Mouse (Mus musculus): ENCODE measurements around the gene Pin1rt1.

The Pin1rt1 gene

DNA sequence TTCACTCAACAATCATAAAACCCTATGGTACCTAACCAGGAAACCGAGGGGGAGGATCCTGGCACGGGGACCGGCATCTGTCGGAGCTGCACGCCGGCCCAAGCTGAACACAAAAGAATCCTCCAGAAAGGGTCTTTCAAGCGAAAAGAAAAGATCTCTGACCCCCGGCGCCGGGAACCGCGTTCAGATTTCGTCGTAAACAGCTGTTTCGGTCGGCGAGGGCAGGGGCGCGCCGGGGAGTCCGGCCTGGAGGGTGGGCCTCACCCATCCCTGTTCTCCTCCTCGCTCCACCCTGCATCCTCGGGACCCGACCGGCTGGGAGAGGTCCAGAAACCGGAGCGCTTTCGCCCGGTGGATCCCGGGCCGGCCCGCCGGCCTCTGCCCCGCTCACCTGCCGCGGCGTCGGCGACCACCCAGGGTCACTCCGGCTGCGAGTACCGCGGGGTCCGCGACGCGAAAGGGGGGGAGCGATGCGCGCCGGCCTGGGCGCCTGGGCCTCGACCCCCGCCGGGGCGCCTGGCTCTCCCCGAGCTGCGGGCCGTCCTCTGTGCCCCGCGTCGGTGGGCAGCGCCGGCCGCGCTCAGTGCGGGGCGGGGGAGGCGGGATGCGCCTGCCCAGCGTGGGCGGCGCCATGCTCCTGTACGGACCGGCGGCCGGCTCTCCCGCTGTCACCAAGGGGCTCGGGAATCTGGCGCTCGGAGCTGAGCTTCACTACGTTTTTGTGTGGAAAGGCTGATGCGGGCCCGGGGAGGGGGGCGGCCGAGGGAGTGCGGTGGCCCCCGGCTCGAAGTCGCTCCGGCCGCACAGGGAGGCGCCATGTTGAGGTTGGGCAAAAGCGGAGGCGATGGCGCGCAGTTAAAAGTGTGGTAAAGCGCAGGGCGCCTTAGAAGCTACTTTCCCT lies 4.3 kb downstream of the Pin1rt1 start, which contains the start of gene Tcp11l1:
Tcp11l1 (minus strand) TSS at position 585 of the 901 bp plus-strand sequence.
- peak; percentile 72 for DNase-seq (ENCODE audit: low spot score)

DNA sequence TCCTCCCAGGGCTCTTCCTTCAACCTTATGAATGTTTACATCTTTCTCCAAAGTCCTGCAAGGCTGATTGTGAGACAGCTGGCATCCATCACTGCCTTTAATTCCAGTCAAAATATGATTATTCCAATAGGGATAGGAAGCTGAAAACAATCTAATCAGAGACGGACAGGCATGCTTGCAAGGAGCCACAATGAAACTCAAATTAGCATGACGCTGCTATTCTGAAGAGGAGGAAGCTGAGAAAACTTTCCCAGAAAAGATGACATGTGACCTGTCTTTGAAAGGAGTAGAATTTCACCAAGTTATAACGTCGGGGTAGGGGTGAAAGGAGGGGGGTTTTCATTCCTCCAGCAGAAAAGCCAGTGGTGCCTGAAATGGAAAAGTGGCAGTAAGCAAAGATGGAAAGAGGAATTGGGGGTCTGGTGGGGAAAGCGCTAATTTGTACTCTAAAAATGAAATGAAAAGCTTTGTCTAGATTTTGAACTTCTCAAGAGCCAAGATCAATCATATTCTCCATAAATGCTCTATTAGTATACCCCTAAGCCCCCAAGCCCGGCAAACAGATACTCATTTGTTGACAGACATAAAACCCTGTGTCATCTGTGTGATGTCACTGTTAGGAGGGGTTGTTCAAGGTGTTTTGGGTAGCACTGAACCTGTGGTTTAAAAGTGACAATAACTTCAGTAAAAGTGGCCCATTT lies 5.4 kb downstream of the Pin1rt1 start:
- peak; percentile 5 for DNase-seq (ENCODE audit: low spot score)

DNA sequence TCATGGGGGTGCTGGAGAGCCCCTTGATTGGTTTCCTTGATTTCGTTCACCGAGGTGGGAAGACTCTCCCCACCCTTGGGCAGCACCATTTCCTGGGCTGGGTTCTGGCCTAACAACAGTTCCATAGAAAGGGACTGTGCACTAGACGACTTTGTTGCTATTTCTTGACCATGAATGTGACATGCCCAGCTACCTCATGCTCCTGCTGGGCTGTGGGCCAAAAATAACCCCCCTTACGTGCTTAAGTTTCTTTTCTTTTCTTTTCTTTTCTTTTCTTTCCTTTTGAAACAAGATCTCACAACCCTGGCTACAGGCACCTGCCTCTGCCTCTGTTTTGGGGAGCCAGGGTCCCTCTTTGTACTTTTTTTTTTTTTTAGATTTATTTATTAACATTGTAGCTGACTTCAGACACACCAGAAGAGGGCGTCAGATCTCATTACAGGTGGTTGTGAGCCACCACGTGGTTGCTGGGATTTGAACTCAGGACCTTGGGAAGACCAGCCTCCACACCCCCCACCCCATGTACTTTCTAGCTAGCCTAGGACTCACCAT lies 6.3 kb downstream of the Pin1rt1 start:
- DNase-seq (ENCODE audit: low spot score) = no peak

DNA sequence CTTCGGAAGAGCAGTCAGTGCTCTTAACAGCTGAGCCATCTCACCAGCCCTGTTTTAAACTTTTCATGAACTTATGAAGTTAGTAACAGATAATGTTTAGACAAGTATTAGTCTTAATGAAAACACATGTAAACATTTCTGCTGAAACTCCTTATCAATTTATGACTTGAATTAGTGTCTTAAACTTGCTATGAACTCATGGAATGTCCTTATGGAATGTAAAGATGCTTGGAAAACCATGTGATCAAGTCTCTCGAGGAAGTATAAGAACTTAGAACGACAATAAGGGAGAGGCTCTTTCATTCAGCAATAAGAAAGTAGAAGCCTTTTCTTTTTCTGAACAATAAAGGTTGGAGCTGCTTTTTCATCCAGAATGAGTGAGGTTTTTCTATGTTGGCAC lies 11.8 kb downstream of the Pin1rt1 start:
- DNase-seq (ENCODE audit: low spot score) = no peak

DNA sequence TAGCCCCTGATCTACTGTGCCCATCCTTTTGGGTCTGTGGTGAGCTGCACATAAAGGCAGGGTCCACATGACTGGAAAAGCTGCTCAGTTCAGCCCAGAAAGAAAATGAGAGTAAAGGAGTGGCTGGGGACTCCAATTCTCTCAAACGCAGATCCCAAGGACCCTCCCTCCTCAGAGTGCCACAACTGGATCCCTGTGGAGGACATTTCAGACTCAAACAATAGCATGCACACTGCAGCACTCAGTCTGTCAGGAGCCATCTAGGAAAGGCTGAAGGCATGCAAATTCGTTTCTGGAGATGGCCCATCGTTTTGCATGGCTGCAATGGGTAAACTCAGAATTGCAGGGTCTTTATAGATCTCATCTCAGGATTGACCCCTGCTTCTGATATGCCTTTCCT lies 13.0 kb downstream of the Pin1rt1 start:
- no peak for DNase-seq (ENCODE audit: low spot score)

DNA sequence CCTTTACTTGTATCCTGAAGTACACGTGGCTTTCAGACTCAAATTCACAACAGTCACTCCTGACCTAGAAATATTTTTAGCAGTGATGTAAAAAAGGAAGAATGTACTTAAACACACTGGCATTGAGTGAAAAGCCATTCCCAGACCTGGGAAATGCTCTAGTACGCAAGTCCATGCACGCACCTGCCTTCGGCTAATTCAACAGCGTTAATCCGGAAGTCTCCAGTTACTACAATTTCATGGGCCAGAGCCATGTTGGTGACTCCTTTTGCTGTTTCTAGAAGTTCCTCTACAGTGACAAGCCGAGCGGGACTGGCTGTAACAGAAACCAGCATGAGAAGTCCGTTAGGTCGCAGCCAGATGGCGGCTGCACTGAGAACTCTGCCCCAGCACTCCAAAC lies 16.5 kb downstream of the Pin1rt1 start:
- no peak for DNase-seq (ENCODE audit: low spot score)

DNA sequence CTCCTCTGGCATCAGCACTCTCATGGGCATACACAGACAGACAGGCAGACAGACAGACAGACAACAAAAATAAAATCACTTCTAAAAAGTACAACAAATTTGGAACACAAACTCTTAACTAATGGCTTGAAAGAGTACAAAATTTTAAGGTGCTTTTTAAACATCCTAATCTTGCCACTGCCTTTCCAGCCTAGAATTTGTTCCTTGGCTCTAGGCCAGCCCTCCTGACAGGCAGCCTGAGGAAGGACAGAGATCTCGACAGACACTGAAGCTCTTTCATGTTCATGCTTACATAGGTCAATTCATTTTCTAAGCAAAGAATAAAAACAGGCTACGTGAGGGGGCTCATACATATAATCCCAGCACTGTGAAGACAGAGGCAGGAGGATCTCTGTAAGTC lies 23.6 kb downstream of the Pin1rt1 start:
- no peak for DNase-seq (ENCODE audit: low spot score)

DNA sequence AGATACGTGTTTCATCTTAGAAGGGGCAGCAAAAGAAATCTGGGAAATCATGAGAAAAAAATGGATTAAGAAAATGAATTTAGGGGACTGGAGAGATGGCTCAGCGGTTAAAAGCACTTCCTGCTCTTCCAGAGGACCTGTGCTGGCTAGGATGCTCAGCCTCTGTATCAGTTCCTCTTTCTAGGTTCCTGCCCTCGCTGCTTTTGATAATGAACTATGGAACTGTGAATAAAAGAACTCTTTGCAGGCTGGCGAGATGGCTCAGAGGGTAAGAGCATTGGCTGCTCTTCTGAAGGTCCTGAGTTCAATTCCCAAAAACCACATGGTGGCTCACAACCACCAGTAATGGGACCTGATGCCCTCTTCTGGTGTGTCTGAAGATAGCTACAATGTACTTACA lies 25.5 kb downstream of the Pin1rt1 start:
- DNase-seq (ENCODE audit: low spot score) = no peak

DNA sequence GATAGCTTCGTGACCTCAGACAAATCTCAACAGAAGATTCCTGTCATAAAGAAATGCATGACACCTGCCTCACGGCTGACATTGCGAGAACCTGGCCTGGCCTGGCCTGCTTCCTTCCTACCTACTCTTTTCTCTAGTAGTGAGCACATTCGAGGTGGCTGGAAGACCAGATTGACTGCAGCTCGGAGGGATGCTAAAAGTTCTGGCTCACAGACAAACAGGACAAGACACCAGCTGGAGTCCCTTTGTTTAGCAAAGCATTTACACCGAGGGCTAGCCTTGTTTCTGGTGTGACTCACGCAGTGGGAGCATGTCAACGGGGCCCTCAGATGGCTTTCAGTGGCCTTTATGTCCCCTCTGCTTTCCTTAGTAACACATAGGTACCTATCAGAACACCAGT lies 27.5 kb downstream of the Pin1rt1 start:
- no peak for DNase-seq (ENCODE audit: low spot score)

DNA sequence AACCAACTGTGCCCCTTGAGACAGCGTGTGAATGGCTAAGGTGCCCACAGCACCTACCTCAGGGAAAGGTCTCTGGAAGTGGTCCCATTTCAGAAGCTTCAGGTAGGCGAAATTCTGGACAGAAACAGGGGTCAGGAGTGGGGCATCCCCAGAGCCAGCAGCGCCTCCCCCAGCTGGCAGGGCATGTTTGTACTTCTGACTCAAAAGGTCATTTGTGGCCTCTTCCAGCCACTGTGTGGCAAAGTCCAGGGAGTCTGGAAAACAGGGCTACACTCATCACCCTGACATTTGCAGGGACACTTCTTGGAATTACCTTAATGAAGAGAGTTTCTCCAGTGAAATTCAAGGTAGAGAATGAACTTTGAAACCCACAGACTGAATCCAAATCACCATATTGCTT lies 27.9 kb downstream of the Pin1rt1 start:
- no peak for DNase-seq (ENCODE audit: low spot score)

DNA sequence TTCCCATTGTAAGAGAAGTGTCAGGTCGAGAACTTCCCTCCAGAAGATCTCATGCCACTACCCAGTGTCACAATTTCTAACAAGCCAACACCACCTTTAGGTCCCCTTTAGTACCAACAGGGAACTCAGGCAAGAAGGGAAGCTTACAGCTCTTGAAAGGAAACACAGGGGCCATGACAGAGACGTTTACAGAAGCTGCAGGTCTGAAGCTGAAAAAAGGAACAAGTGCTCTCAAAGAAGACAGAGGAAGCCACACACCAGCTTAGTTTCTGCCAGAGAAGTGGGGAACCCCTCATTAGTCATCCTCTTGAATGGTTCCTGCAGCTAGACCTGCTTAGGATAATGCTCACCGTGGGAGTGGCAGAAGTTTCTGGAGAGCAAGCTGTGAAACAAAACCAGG lies 28.9 kb downstream of the Pin1rt1 start:
- no peak for DNase-seq (ENCODE audit: low spot score)

DNA sequence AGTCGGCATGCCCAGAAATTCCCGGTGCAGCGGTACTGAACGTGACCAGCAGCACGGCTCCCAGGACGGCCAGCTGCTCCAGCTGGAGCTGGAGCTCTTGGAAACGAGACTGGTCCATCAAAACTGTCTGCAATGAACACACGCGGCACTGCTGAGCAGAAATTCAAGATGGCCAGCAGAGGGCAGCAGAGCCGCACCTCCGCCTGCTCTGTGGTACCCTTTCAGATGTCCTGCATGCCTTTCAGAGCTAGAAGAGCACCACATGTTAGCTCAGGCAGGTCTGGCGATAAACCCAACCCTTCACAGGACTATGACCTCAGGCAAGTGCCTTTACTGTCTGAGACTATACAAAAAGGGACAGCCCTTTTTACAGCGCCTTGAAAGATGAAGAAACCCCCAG lies 30.8 kb downstream of the Pin1rt1 start:
- DNase-seq (ENCODE audit: low spot score) = peak; percentile 95

DNA sequence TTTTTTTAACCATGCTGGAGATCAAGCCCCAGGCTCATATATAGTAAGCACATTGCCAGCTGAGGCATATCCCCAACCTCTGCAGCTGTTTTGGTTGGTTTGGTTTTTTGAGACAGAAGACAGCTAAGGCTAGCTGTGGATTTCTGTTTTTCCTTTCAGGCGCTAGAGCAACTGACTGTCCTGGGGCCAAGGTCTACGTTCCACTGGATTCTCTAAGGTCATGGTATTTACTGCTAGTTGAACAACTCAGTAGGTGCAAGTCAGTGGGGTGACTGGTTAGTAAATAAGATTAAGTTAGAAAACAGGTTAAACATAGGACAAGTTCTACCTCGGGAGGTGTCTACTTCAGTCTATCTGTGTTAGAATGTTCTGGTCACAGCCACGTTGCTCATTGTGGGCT lies 31.4 kb downstream of the Pin1rt1 start:
- DNase-seq (ENCODE audit: low spot score) = no peak

DNA sequence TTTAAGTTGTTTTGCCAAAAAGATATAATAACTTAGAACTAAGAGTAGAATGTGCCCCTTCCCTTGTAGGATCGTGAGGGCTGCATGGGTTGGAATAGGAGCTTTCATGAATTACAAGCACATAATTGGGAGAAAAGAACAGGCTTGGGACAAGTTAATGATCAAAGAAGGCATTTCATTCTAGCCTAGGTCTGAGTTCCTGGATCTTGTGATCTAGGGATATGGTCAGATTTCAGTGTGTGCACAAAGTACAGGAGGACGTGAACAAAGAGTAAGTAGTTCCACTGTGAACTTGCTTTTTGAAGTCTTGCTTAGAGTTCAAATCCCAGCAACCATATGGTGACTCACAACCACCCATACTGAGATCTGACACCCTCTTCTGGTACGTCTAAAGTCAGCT lies 38.9 kb downstream of the Pin1rt1 start:
- no peak for DNase-seq (ENCODE audit: low spot score)

DNA sequence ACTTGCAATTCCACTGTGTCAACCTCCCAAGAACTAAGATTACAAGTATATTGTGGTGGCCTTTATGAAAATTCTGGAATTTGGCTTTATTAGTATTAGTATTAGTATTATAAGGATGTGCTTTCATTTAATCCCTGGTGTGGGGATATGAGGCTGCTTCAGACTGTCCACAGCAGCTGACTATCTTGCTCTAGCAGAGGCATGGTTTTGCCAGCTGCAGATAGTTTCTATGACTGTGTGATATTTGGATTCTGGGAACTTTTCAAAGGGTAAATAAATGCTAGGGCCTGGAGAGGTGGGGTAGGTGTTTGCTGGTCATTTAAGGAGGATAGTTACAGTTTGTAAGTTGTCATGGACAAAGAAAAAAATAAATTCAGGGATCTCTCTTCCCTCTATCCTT lies 44.5 kb downstream of the Pin1rt1 start:
- no peak for DNase-seq (ENCODE audit: low spot score)

DNA sequence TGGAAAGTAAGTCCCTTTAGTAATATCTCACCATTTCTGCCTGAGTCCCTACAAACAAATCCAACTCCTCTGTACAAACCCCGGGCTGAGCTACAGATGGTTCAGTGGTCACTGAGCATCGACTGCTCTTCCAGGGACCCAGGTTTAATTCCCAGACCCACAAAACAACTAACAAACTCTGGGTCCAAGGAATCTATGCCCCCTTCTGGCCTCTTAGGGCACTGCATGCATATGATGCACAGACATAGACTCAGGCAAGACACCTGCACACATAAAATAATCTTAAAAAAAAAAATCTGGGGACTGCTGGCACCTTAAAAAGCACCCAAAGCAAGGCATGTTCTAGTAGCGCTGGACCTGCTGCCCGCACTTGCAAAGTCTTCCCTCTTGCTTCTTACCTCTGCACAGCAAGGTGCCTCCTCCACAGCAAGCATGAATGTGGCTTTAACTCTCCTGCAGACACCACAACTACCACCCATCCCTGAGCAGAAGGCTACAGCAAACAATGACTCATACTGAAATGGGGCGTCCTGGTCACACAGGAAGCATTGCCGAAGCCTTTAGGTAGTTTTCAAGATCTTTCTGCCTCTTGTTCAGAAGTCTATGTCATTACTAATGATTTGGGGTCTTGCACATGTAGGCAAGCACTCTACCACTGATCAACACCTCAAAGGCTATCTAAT lies 46.9 kb downstream of the Pin1rt1 start:
- peak; percentile 12 for DNase-seq (ENCODE audit: low spot score)
